Mouse (Mus musculus): ENCODE measurements around the gene Selenbp2. TPM values are rescaled to one million over a fixed set of nuclear protein-coding genes. Genes with fewer than 3 reads are reported as not detected.
"Not testable (repeated sequence)": the region's sequence is repeated elsewhere in the genome, so short reads cannot be mapped to it uniquely, and the experiment has no call there.

The Selenbp2 gene
- 0.67 TPM in 1 of 2 replicates, not detected in the other for polyA plus RNA-seq (2014; fragmentation: Nextera tagmentation; extraction: Ambion mirVana)

GRCm38 (mm10) chr3:94693329-94693825 lies at the start of gene Selenbp2:
Gene Selenbp2, plus strand, starts transcription at chr3:94693556.
- Histone ChIP-seq H3K4me3 (ENCODE audit: low read depth, low read length) (no peak within 1 kb of the TSS), H3K27me3 (replicated peaks; ENCODE audit: control insufficient read depth, insufficient read depth, low read length) (no peaks in the 10 kb centered on the region), H3K36me3 (ENCODE audit: control insufficient read depth, insufficient read depth, low read length) (no peaks in the 10 kb centered on the region), H3K4me1 (ENCODE audit: control insufficient read depth, insufficient read depth, low read length) (no peaks in the 10 kb centered on the region), H3K9ac (ENCODE audit: low read length) (no peak within 1 kb of the TSS), H3K27ac (ENCODE audit: low read depth, low read length) (no peak within 1 kb of the TSS), H3K9me3 (replicated peaks; ENCODE audit: control insufficient read depth, low read length) (no peaks in the 10 kb centered on the region), H3K4me2 (ENCODE audit: low read length) (no peak within 1 kb of the TSS)
- no peak for ATAC-seq
- no peak for DNase-seq (ENCODE audit: low spot score)
- WGBS: 66% methylated on average over 5 of the region's 5 CpGs

- no peak overlapping the region for H3K4me2 ChIP-seq (ENCODE audit: low read length)
- no peaks in the 10 kb centered on the region for H3K4me1 ChIP-seq (ENCODE audit: control insufficient read depth, insufficient read depth, low read length)
- H3K9me3 ChIP-seq (replicated peaks; ENCODE audit: control insufficient read depth, low read length): no peaks in the 10 kb centered on the region
- no peaks in the 10 kb centered on the region for H3K27me3 ChIP-seq (replicated peaks; ENCODE audit: control insufficient read depth, insufficient read depth, low read length)
- WGBS: 40% methylated on average over 6 of the region's 6 CpGs
- no peaks in the 10 kb centered on the region for H3K36me3 ChIP-seq (ENCODE audit: control insufficient read depth, insufficient read depth, low read length)
- DNase-seq (ENCODE audit: low spot score): no peak
- no peak for ATAC-seq
- H3K9ac ChIP-seq (ENCODE audit: low read length): no peak overlapping the region
- no peak overlapping the region for H3K4me3 ChIP-seq (ENCODE audit: low read depth, low read length)
- H3K27ac ChIP-seq (ENCODE audit: low read depth, low read length): no peak overlapping the region
These were observed 44.4 kb upstream of the Selenbp2 start for GRCm38 (mm10) chr3:94648755-94649590.

- 87% methylated on average over 7 of the region's 7 CpGs for WGBS
- Histone ChIP-seq H3K4me1 (ENCODE audit: control insufficient read depth, insufficient read depth, low read length) (no peaks in the 10 kb centered on the region), H3K4me2 (ENCODE audit: low read length) (no peak overlapping the region), H3K4me3 (ENCODE audit: low read depth, low read length) (no peak overlapping the region), H3K36me3 (ENCODE audit: control insufficient read depth, insufficient read depth, low read length) (no peaks in the 10 kb centered on the region), H3K27me3 (replicated peaks; ENCODE audit: control insufficient read depth, insufficient read depth, low read length) (no peaks in the 10 kb centered on the region), H3K9me3 (replicated peaks; ENCODE audit: control insufficient read depth, low read length) (no peaks in the 10 kb centered on the region), H3K9ac (ENCODE audit: low read length) (no peak overlapping the region), H3K27ac (ENCODE audit: low read depth, low read length) (no peak overlapping the region)
- DNase-seq (ENCODE audit: low spot score): no peak
- ATAC-seq: no peak
These were observed 42.9 kb upstream of the Selenbp2 start for GRCm38 (mm10) chr3:94650409-94650808.

GRCm38 (mm10) chr3:94653967-94654366 lies 39.4 kb upstream of the Selenbp2 start:
- not testable (repeated sequence) for H3K27me3 ChIP-seq (replicated peaks; ENCODE audit: control insufficient read depth, insufficient read depth, low read length); DNase-seq (ENCODE audit: low spot score); H3K4me1 ChIP-seq (ENCODE audit: control insufficient read depth, insufficient read depth, low read length); H3K9ac ChIP-seq (ENCODE audit: low read length); H3K4me3 ChIP-seq (ENCODE audit: low read depth, low read length); H3K4me2 ChIP-seq (ENCODE audit: low read length); H3K27ac ChIP-seq (ENCODE audit: low read depth, low read length); H3K36me3 ChIP-seq (ENCODE audit: control insufficient read depth, insufficient read depth, low read length); ATAC-seq; H3K9me3 ChIP-seq (replicated peaks; ENCODE audit: control insufficient read depth, low read length)
- 66% methylated on average over 1 of the region's 1 CpGs for WGBS

- not testable (repeated sequence) for ATAC-seq; H3K27me3 ChIP-seq (replicated peaks; ENCODE audit: control insufficient read depth, insufficient read depth, low read length); H3K9me3 ChIP-seq (replicated peaks; ENCODE audit: control insufficient read depth, low read length); DNase-seq (ENCODE audit: low spot score); H3K27ac ChIP-seq (ENCODE audit: low read depth, low read length); H3K36me3 ChIP-seq (ENCODE audit: control insufficient read depth, insufficient read depth, low read length); H3K4me1 ChIP-seq (ENCODE audit: control insufficient read depth, insufficient read depth, low read length)
- 4% methylated on average over 22 of the region's 47 CpGs for WGBS
- Histone ChIP-seq H3K9ac (ENCODE audit: low read length) (peak overlapping the region; percentile 41; the same call in 1 of the 2 replicates), H3K4me3 (ENCODE audit: low read depth, low read length) (peak overlapping the region; percentile 27), H3K4me2 (ENCODE audit: low read length) (peak overlapping the region; percentile 50)
These were observed 35.3 kb upstream of the Selenbp2 start for GRCm38 (mm10) chr3:94657852-94658739.

GRCm38 (mm10) chr3:94658740-94659095 lies 34.6 kb upstream of the Selenbp2 start, which contains the start of gene Tuft1:
Gene Tuft1, minus strand, starts transcription at chr3:94658872.
- ATAC-seq: peak; percentile 94
- H3K9me3 ChIP-seq (replicated peaks; ENCODE audit: control insufficient read depth, low read length): not testable (repeated sequence)
- peak within 1 kb of the TSS; percentile 41; the same call in 1 of the 2 replicates for H3K9ac ChIP-seq (ENCODE audit: low read length)

GRCm38 (mm10) chr3:94659142-94659748 lies 34.1 kb upstream of the Selenbp2 start:
- not testable (repeated sequence) for DNase-seq (ENCODE audit: low spot score); H3K4me3 ChIP-seq (ENCODE audit: low read depth, low read length); H3K36me3 ChIP-seq (ENCODE audit: control insufficient read depth, insufficient read depth, low read length); H3K4me1 ChIP-seq (ENCODE audit: control insufficient read depth, insufficient read depth, low read length); H3K27me3 ChIP-seq (replicated peaks; ENCODE audit: control insufficient read depth, insufficient read depth, low read length); H3K9ac ChIP-seq (ENCODE audit: low read length); H3K9me3 ChIP-seq (replicated peaks; ENCODE audit: control insufficient read depth, low read length); H3K27ac ChIP-seq (ENCODE audit: low read depth, low read length)
- H3K4me2 ChIP-seq (ENCODE audit: low read length): peak overlapping the region; percentile 40
- 34% methylated on average over 7 of the region's 10 CpGs for WGBS
- ATAC-seq: peak; percentile 62

More at GRCm38 (mm10) chr3:94658740-94659095, 34.6 kb upstream of the Selenbp2 start, which contains the start of gene Tuft1:
- H3K4me1 ChIP-seq (ENCODE audit: control insufficient read depth, insufficient read depth, low read length); H3K36me3 ChIP-seq (ENCODE audit: control insufficient read depth, insufficient read depth, low read length); DNase-seq (ENCODE audit: low spot score); H3K27ac ChIP-seq (ENCODE audit: low read depth, low read length); H3K27me3 ChIP-seq (replicated peaks; ENCODE audit: control insufficient read depth, insufficient read depth, low read length): not testable (repeated sequence)
- Histone ChIP-seq H3K4me2 (ENCODE audit: low read length) (peak within 1 kb of the TSS; percentile 50), H3K4me3 (ENCODE audit: low read depth, low read length) (peak within 1 kb of the TSS; percentile 27)
- under 1% methylated on average over 17 of the region's 33 CpGs for WGBS

GRCm38 (mm10) chr3:94660841-94661240 lies 32.5 kb upstream of the Selenbp2 start:
- H3K9ac ChIP-seq (ENCODE audit: low read length); DNase-seq (ENCODE audit: low spot score); H3K36me3 ChIP-seq (ENCODE audit: control insufficient read depth, insufficient read depth, low read length); H3K27ac ChIP-seq (ENCODE audit: low read depth, low read length); H3K4me2 ChIP-seq (ENCODE audit: low read length); H3K9me3 ChIP-seq (replicated peaks; ENCODE audit: control insufficient read depth, low read length); H3K4me1 ChIP-seq (ENCODE audit: control insufficient read depth, insufficient read depth, low read length); H3K4me3 ChIP-seq (ENCODE audit: low read depth, low read length); ATAC-seq; H3K27me3 ChIP-seq (replicated peaks; ENCODE audit: control insufficient read depth, insufficient read depth, low read length): not testable (repeated sequence)
- WGBS: 81% methylated on average over 2 of the region's 2 CpGs
